Mouse (Mus musculus) c-Kit-negative CD71-positive TER-119-positive erythroid progenitor cells, embryonic 14.5 days (primary cell): Measurements from ENCODE around the gene Bod1.
A peak's percentile ranks its signal among the peaks of the same experiment; 100 is the strongest.

Experiments
- DNase-seq: peaks from one replicate; pipeline ENCODE4 v3.0.0-alpha.2; 2013; ENCODE audit warnings: low read depth, low spot score

Bod1 gene

GRCm38 (mm10) chr11:31669172-31669869 lies 2.4 kb downstream of the Bod1 start:
- DNase-seq = no peak

GRCm38 (mm10) chr11:31664186-31664585 lies 7.5 kb downstream of the Bod1 start:
- no peak for DNase-seq

GRCm38 (mm10) chr11:31663501-31663900 lies 8.2 kb downstream of the Bod1 start:
- DNase-seq = no peak

GRCm38 (mm10) chr11:31662872-31663446 lies 8.7 kb downstream of the Bod1 start:
- DNase-seq = no peak

GRCm38 (mm10) chr11:31662214-31662613 lies 9.5 kb downstream of the Bod1 start:
- no peak for DNase-seq

- DNase-seq = no peak
Measured at GRCm38 (mm10) chr11:31657806-31658175, 13.9 kb downstream of the Bod1 start.

- DNase-seq = no peak
Measured at GRCm38 (mm10) chr11:31657168-31657805, 14.4 kb downstream of the Bod1 start.

- no peak for DNase-seq
Measured at GRCm38 (mm10) chr11:31649507-31649906, 22.2 kb downstream of the Bod1 start.

GRCm38 (mm10) chr11:31647268-31647667 lies 24.4 kb downstream of the Bod1 start:
- no peak for DNase-seq

- DNase-seq = no peak
Measured at GRCm38 (mm10) chr11:31646571-31646970, 25.1 kb downstream of the Bod1 start.

GRCm38 (mm10) chr11:31643120-31643519 lies 28.6 kb downstream of the Bod1 start:
- DNase-seq = no peak

GRCm38 (mm10) chr11:31641066-31641810 lies 30.4 kb downstream of the Bod1 start:
- no peak for DNase-seq

- no peak for DNase-seq
Measured at GRCm38 (mm10) chr11:31640187-31640586, 31.5 kb downstream of the Bod1 start.

- peak; percentile 36 for DNase-seq
Measured at GRCm38 (mm10) chr11:31637788-31638373, 33.8 kb downstream of the Bod1 start.

- DNase-seq = no peak
Measured at GRCm38 (mm10) chr11:31628700-31629099, 43.0 kb downstream of the Bod1 start.

- no peak for DNase-seq
Measured at GRCm38 (mm10) chr11:31620796-31621195, 50.9 kb downstream of the Bod1 start.

- DNase-seq = no peak
Measured at GRCm38 (mm10) chr11:31617797-31618196, 53.9 kb downstream of the Bod1 start.

- DNase-seq = no peak
Measured at GRCm38 (mm10) chr11:31617236-31617635, 54.4 kb downstream of the Bod1 start.

GRCm38 (mm10) chr11:31616722-31617121 lies 55.0 kb downstream of the Bod1 start:
- DNase-seq = no peak
